Mouse (Mus musculus): ENCODE results near the gene Mvb12a.

GRCm38 (mm10) chr8:71495039-71495438 is 47.7 kb upstream of the Mvb12a start:
- TF ChIP-seq POLR2A (IDR thresholded peaks at IDR 0.05; ENCODE audit: low read depth, low read length) (no peak), CTCF (IDR thresholded peaks at IDR 0.05; ENCODE audit: borderline replicate concordance, insufficient read depth, low read length) (peak; percentile 72; the same call in 1 of the 2 replicates)
